Mouse (Mus musculus): ENCODE measurements around the gene Sec14l5. TPM values are rescaled to one million over a fixed set of nuclear protein-coding genes. Genes with fewer than 3 reads are reported as not detected.

Sec14l5 gene
- polyA plus RNA-seq (2016; fragmentation: Nextera tagmentation; extraction: Ambion mirVana), result 0.10 and 0.16 TPM in 2 replicates

GRCm38 (mm10) chr16:5147037-5147385 is at the start of gene Sec14l5:
TSS of gene Sec14l5 (plus strand) at chr16:5147109.
- Histone ChIP-seq H3K4me3 (peak within 1 kb of the TSS; percentile 53), H3K4me1 (peaks cover 19% of the 10 kb centered on the region), H3K27me3 (replicated peaks; ENCODE audit: low read depth, poor library complexity, severe bottlenecking) (peaks cover 33% of the 10 kb centered on the region), H3K27ac (replicated peaks) (no peak within 1 kb of the TSS), H3K36me3 (replicated peaks) (no peaks in the 10 kb centered on the region), H3K9me3 (no peaks in the 10 kb centered on the region)
- no peak for DNase-seq (ENCODE audit: low spot score)
- 17% methylated on average over 13 of the region's 13 CpGs for WGBS

- Histone ChIP-seq H3K4me1 (no peaks in the 10 kb centered on the region), H3K27ac (replicated peaks) (no peak overlapping the region), H3K27me3 (replicated peaks; ENCODE audit: low read depth, poor library complexity, severe bottlenecking) (no peaks in the 10 kb centered on the region), H3K36me3 (replicated peaks) (no peaks in the 10 kb centered on the region), H3K4me3 (no peak overlapping the region), H3K9me3 (no peaks in the 10 kb centered on the region)
- no peak for DNase-seq (ENCODE audit: low spot score)
- WGBS, result 83% methylated on average over 6 of the region's 6 CpGs
Observed at GRCm38 (mm10) chr16:5101000-5101399, 45.9 kb upstream of the Sec14l5 start.

DNA sequence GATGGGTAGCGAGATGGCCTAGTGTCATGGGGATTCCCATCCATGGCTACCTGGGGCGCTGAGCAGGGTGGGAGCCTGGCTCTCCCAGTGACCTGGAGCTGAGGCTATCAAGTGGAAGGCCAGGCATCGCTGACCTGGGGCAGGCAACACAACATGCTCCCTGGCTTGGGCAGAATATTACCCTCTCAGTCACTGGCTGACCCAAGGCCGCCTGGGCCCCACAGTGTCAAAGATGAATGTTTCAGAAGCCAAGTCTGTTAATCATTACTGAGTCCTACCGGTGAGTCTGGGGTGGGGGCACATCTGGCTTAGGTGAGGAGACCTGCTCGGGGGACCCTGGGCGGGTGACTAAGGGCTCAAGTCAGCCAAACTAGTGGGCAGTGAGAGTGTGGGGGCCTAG is 37.0 kb upstream of the Sec14l5 start:
- no peaks in the 10 kb centered on the region for H3K27me3 ChIP-seq (replicated peaks; ENCODE audit: low read depth, poor library complexity, severe bottlenecking)
- WGBS, result 71% methylated on average over 7 of the region's 7 CpGs
- no peak overlapping the region for H3K27ac ChIP-seq (replicated peaks)
- peaks cover 11% of the 10 kb centered on the region; the same call in 1 of the 2 replicates for H3K4me1 ChIP-seq
- no peaks in the 10 kb centered on the region for H3K36me3 ChIP-seq (replicated peaks)
- no peak for DNase-seq (ENCODE audit: low spot score)
- H3K9me3 ChIP-seq, result peaks cover 6% of the 10 kb centered on the region; the same call in 1 of the 2 replicates
- H3K4me3 ChIP-seq, result no peak overlapping the region

DNA sequence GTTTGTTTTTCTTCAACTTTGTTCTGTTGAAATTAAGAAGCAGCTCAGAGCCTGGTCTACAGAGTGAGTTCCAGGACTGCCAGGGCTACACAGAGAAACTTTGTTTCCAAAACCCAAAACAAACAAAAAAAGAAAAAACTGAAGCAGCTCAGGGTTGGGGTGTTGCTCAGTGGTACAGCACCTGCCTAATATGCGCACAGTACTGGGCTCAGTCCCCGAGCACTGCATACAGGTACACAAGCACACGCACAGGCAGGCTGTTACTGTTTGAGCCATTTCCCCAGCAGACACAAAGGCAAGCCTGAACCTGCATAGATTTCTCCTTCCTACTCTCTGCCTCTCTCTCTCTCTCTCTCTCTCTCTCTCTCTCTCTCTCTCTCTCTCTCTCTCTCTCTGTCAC is 35.9 kb upstream of the Sec14l5 start:
- Histone ChIP-seq H3K27ac (replicated peaks) (no peak overlapping the region), H3K4me3 (no peak overlapping the region), H3K27me3 (replicated peaks; ENCODE audit: low read depth, poor library complexity, severe bottlenecking) (no peaks in the 10 kb centered on the region), H3K4me1 (peaks cover 11% of the 10 kb centered on the region; the same call in 1 of the 2 replicates), H3K9me3 (peaks cover 6% of the 10 kb centered on the region; the same call in 1 of the 2 replicates), H3K36me3 (replicated peaks) (no peaks in the 10 kb centered on the region)
- no peak for DNase-seq (ENCODE audit: low spot score)
- 79% methylated on average over 3 of the region's 3 CpGs for WGBS

DNA sequence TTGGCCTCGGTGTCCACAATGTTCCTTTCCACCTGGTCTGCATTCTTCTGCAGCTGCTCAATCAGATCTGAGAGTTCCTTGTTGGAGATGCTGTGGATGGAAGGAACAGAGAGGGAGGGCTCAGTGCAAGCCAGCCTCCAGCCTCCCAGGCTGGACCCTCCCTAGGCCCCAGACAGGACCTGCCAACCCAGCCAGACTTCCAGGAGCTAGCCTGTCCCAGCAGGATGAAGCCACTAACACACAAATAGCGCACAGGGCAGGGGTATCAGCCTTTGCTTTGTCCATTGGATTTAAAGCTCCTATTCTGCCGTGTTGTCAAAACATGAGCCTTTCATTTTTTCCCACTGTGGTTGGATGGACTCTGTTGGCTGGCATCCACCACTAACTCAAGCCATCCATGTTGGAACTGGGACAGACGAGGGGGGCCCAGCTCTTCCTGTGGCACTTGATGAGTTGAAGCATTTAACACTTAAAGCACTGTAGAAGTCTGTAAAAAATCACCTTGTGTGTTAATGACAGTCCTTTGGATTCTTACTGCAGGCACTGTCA is 33.8 kb upstream of the Sec14l5 start:
- Histone ChIP-seq H3K4me1 (peaks cover 11% of the 10 kb centered on the region; the same call in 1 of the 2 replicates), H3K27me3 (replicated peaks; ENCODE audit: low read depth, poor library complexity, severe bottlenecking) (no peaks in the 10 kb centered on the region), H3K27ac (replicated peaks) (no peak overlapping the region), H3K9me3 (peaks cover 3% of the 10 kb centered on the region; the same call in 1 of the 2 replicates), H3K4me3 (no peak overlapping the region), H3K36me3 (replicated peaks) (no peaks in the 10 kb centered on the region)
- WGBS, result 80% methylated on average over 4 of the region's 4 CpGs
- no peak for DNase-seq (ENCODE audit: low spot score)

GRCm38 (mm10) chr16:5113582-5113981 is 33.3 kb upstream of the Sec14l5 start:
- H3K4me3 ChIP-seq, result no peak overlapping the region
- DNase-seq (ENCODE audit: low spot score), result no peak
- no peaks in the 10 kb centered on the region for H3K27me3 ChIP-seq (replicated peaks; ENCODE audit: low read depth, poor library complexity, severe bottlenecking)
- no peaks in the 10 kb centered on the region for H3K36me3 ChIP-seq (replicated peaks)
- H3K9me3 ChIP-seq, result no peaks in the 10 kb centered on the region; the same call in 1 of the 2 replicates
- no peak overlapping the region for H3K27ac ChIP-seq (replicated peaks)
- 77% methylated on average over 2 of the region's 2 CpGs for WGBS
- H3K4me1 ChIP-seq, result peaks cover 11% of the 10 kb centered on the region; the same call in 1 of the 2 replicates

GRCm38 (mm10) chr16:5119385-5119784 is 27.5 kb upstream of the Sec14l5 start:
- H3K27me3 ChIP-seq (replicated peaks; ENCODE audit: low read depth, poor library complexity, severe bottlenecking), result peaks cover 33% of the 10 kb centered on the region
- H3K27ac ChIP-seq (replicated peaks), result no peak overlapping the region
- no peak for DNase-seq (ENCODE audit: low spot score)
- no peaks in the 10 kb centered on the region for H3K9me3 ChIP-seq
- H3K36me3 ChIP-seq (replicated peaks), result no peaks in the 10 kb centered on the region
- whole genome bisulfite sequencing, result 85% methylated on average over 4 of the region's 4 CpGs
- no peak overlapping the region for H3K4me3 ChIP-seq
- H3K4me1 ChIP-seq, result no peaks in the 10 kb centered on the region; the same call in 1 of the 2 replicates

GRCm38 (mm10) chr16:5119845-5120244 is 27.1 kb upstream of the Sec14l5 start:
- peaks cover 33% of the 10 kb centered on the region for H3K27me3 ChIP-seq (replicated peaks; ENCODE audit: low read depth, poor library complexity, severe bottlenecking)
- H3K27ac ChIP-seq (replicated peaks), result no peak overlapping the region
- H3K36me3 ChIP-seq (replicated peaks), result no peaks in the 10 kb centered on the region
- no peak for DNase-seq (ENCODE audit: low spot score)
- 76% methylated on average over 4 of the region's 4 CpGs for WGBS
- no peak overlapping the region for H3K4me3 ChIP-seq
- no peaks in the 10 kb centered on the region; the same call in 1 of the 2 replicates for H3K4me1 ChIP-seq
- H3K9me3 ChIP-seq, result no peaks in the 10 kb centered on the region

GRCm38 (mm10) chr16:5123476-5123875 is 23.4 kb upstream of the Sec14l5 start:
- peaks cover 36% of the 10 kb centered on the region for H3K27me3 ChIP-seq (replicated peaks; ENCODE audit: low read depth, poor library complexity, severe bottlenecking)
- H3K4me1 ChIP-seq, result peaks cover 5% of the 10 kb centered on the region; the same call in 1 of the 2 replicates
- no peak overlapping the region for H3K4me3 ChIP-seq
- H3K9me3 ChIP-seq, result no peaks in the 10 kb centered on the region
- DNase-seq (ENCODE audit: low spot score), result no peak
- no peak overlapping the region for H3K27ac ChIP-seq (replicated peaks)
- no peaks in the 10 kb centered on the region for H3K36me3 ChIP-seq (replicated peaks)
- WGBS, result 79% methylated on average over 6 of the region's 6 CpGs

DNA sequence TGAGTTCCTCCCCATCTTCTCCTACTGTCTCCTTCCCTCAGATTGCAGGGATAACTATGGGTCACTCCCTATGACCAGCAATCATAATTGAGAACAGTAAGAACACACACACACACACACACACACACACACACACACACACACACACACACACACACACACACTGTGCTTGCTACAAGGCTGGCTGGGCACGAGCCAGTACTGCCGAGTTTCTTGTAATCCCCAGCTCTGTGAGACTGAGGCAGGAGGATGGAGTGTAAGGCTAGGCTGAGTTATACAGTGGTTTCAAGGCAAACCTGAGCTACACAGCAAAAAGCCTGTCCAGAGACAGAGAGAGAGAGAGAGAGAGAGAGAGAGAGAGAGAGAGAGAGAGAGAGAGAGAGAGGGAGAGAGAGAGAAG is 16.7 kb upstream of the Sec14l5 start:
- WGBS, result 54% methylated on average over 2 of the region's 2 CpGs
- H3K9me3 ChIP-seq, result no peaks in the 10 kb centered on the region
- DNase-seq (ENCODE audit: low spot score), result no peak
- no peaks in the 10 kb centered on the region for H3K36me3 ChIP-seq (replicated peaks)
- H3K4me3 ChIP-seq, result no peak overlapping the region
- H3K27me3 ChIP-seq (replicated peaks; ENCODE audit: low read depth, poor library complexity, severe bottlenecking), result peaks cover 70% of the 10 kb centered on the region
- peaks cover 21% of the 10 kb centered on the region for H3K4me1 ChIP-seq
- H3K27ac ChIP-seq (replicated peaks), result no peak overlapping the region

GRCm38 (mm10) chr16:5130766-5131165 is 16.1 kb upstream of the Sec14l5 start:
- H3K36me3 ChIP-seq (replicated peaks), result no peaks in the 10 kb centered on the region
- H3K27me3 ChIP-seq (replicated peaks; ENCODE audit: low read depth, poor library complexity, severe bottlenecking), result peaks cover 73% of the 10 kb centered on the region
- no peak overlapping the region for H3K27ac ChIP-seq (replicated peaks)
- DNase-seq (ENCODE audit: low spot score), result no peak
- no peaks in the 10 kb centered on the region for H3K9me3 ChIP-seq
- WGBS, result 12% methylated on average over 4 of the region's 4 CpGs
- no peak overlapping the region for H3K4me3 ChIP-seq
- peaks cover 21% of the 10 kb centered on the region for H3K4me1 ChIP-seq

GRCm38 (mm10) chr16:5131251-5131922 is 15.5 kb upstream of the Sec14l5 start:
- WGBS, result 3% methylated on average over 25 of the region's 25 CpGs
- H3K36me3 ChIP-seq (replicated peaks), result no peaks in the 10 kb centered on the region
- peaks cover 25% of the 10 kb centered on the region for H3K4me1 ChIP-seq
- peak overlapping the region; percentile 55 for H3K4me3 ChIP-seq
- peaks cover 75% of the 10 kb centered on the region for H3K27me3 ChIP-seq (replicated peaks; ENCODE audit: low read depth, poor library complexity, severe bottlenecking)
- no peaks in the 10 kb centered on the region for H3K9me3 ChIP-seq
- no peak overlapping the region for H3K27ac ChIP-seq (replicated peaks)
- peak; percentile 28 for DNase-seq (ENCODE audit: low spot score)

GRCm38 (mm10) chr16:5132401-5132801 is 14.5 kb upstream of the Sec14l5 start, which contains the start of gene Ppl:
TSS of gene Ppl (minus strand) at chr16:5132421.
- DNase-seq (ENCODE audit: low spot score), result peak; percentile 61
- Histone ChIP-seq H3K27ac (replicated peaks) (no peak within 1 kb of the TSS), H3K36me3 (replicated peaks) (no peaks in the 10 kb centered on the region), H3K9me3 (no peaks in the 10 kb centered on the region), H3K4me3 (peak within 1 kb of the TSS; percentile 55), H3K4me1 (peaks cover 27% of the 10 kb centered on the region), H3K27me3 (replicated peaks; ENCODE audit: low read depth, poor library complexity, severe bottlenecking) (peaks cover 75% of the 10 kb centered on the region)
- WGBS, result 1% methylated on average over 39 of the region's 39 CpGs

Data from embryonic facial prominence, embryonic 10.5 days (tissue).